Comparison of ENCODE assay signal across 23 mouse cellular contexts in the genomic region with DNA sequence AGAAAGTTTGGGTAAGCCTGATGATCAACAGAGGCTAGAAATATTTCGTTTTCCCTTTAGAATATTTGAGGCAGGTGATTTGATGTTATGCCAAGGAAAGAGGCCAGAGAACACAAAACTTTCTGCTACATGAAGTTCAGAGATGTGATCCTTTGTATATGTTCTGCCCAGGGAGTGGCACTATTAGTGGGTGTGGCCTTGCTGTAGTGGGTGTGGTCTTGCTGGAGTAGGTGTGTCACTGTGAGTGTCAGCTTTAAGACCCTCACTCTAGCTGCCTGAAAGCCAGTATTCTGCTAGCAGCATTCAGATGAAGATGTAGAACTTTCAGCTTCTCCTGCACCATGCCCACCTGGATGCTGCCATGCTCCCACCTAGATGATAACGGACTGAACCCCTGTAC. TPM values are rescaled to one million over a fixed set of nuclear protein-coding genes. Genes with fewer than 3 reads are reported as not detected.
"Had no signal": no experiment of that assay in that cellular context is flagged by ENCODE, and none has a peak within 500 bp of the region (broad histone marks: within the 10 kb centered on the region; RNA-seq: fewer than 3 reads in every experiment).

No protein-coding gene starts in this region.

- H3K27me3 ChIP-seq: neural tube, embryonic 15.5 days; stomach, embryonic 15.5 days had no signal

- H3K9ac ChIP-seq: neural tube, embryonic 15.5 days; stomach, embryonic 15.5 days had no signal

- H3K4me1 ChIP-seq: neural tube, embryonic 15.5 days; stomach, embryonic 15.5 days had no signal

- H3K36me3 ChIP-seq: neural tube, embryonic 15.5 days; stomach, embryonic 15.5 days had no signal

- H3K27ac ChIP-seq: neural tube, embryonic 15.5 days; stomach, embryonic 15.5 days; stomach, postnatal 0 days had no signal

- H3K4me3 ChIP-seq: neural tube, embryonic 15.5 days; stomach, embryonic 15.5 days had no signal

- H3K9me3 ChIP-seq: neural tube, embryonic 15.5 days; stomach, embryonic 15.5 days had no signal

- DNase-seq: retina, postnatal 1 day; right cerebral cortex, adult 18-20 months; right cerebral cortex, postnatal 14 days; right cerebral cortex, postnatal 25 days; right cerebral cortex, postnatal 4 days; spleen, adult 18-20 months; thymus, adult 18-20 months; thymus, adult 2 months; thymus, postnatal 14 days; thymus, postnatal 25 days; thymus, postnatal 36 days; thymus, postnatal 4 days had no signal

- H3K4me2 ChIP-seq: neural tube, embryonic 15.5 days; stomach, embryonic 15.5 days had no signal

RNA-seq across cellular contexts. Expression of a gene that starts 13.3 kb away (rescaled TPM):
- total RNA-seq: neutrophil, adult 5-6 weeks had no signal
- polyA plus RNA-seq: neural tube, embryonic 14.5 days; neural tube, embryonic 15.5 days; small intestine, adult 2 months; spleen, adult 2 months; stomach, embryonic 14.5 days; stomach, embryonic 15.5 days; stomach, embryonic 16.5 days; stomach, postnatal 0 days; thymus, adult 2 months; thymus, postnatal 0 days; urinary bladder, adult 2 months had no signal
